Mouse (Mus musculus): ENCODE data around the gene Gm49369.

DNA sequence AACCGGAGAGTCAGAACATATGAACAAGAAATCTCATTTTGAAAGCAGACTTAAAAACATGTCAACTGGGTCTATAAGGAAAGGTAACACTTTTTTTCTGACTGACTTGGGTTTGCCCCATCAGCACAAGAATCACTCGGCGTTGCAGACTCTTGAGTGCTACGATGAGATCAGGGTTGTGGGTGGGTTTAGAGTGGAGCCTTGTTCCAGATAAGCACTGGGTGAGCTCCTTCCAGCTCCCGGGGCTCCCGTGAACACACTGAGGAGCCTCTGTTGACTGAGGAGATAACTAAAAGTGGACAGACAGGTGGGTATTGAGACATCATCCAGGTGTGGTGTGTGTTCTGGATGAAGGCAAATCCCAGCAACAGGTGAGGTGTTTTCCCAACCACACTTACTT lies 30.8 kb upstream of the Gm49369 start:
- TF ChIP-seq CTCF (IDR thresholded peaks at IDR 0.05; ENCODE audit: low read depth), result no peak
- TF ChIP-seq EP300 (optimal IDR thresholded peaks at IDR 0.05), result no peak
